Mouse (Mus musculus): Measurements from ENCODE around the gene Ube2cbp.

GRCm38 (mm10) chr9:86334357-86334756, 130.4 kb downstream of the Ube2cbp start:
- TF ChIP-seq CTCF (IDR thresholded peaks at IDR 0.05; ENCODE audit: low read depth) (no peak), EP300 (optimal IDR thresholded peaks at IDR 0.05) (no peak)

All from stomach, postnatal 0 days (tissue).